Mouse (Mus musculus): Measurements from ENCODE around the gene Spg7.

GRCm38 (mm10) chr8:123138741-123139140, 76.0 kb downstream of the Spg7 start:
- TF ChIP-seq CTCF (IDR thresholded peaks at IDR 0.05; ENCODE audit: extremely low read depth, insufficient read depth, insufficient read length, insufficient replicate concordance), result no peak
- TF ChIP-seq POLR2A (IDR thresholded peaks at IDR 0.05; ENCODE audit: low read depth, low read length), result no peak
